Mouse (Mus musculus): ENCODE measurements around the gene 6430531B16Rik.
A peak's percentile ranks its signal among the peaks of the same experiment; 100 is the strongest.

Gene 6430531B16Rik

DNA sequence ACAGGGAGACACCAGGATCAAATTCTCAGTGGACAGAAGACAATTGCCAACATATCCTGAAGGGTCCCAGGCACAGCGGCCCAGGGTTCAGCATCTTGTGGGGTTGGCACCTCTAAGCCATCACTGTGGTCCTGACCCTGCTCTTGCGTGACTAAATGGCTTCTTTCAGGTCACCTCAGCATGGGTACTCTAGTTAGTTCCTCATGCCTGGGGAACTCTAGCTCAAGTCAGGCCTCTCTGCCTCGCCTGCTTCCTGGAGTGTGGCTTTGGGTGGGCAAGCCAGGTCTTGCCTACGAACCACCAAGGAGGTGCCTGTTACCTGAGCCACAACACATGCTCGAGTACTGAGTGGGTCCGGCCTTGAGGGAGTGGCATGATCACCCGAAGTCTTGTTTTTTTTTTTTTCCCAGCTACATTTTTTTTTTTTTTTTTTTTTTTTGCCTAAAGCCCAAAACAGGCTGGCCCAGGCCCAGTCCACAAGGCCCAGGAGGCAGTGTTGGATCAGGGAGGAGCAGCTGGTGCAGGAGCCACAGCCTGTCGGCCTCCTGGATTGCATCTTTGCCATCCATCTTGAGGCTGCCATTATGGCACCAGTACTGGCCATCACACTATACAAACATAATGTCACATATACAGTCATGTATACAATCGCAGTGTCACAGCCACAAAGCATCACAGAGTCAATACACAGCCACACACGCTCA is 8.2 kb downstream of the 6430531B16Rik start:
- peak in 1 of 2 experiments; percentile 31 for DNase-seq

DNA sequence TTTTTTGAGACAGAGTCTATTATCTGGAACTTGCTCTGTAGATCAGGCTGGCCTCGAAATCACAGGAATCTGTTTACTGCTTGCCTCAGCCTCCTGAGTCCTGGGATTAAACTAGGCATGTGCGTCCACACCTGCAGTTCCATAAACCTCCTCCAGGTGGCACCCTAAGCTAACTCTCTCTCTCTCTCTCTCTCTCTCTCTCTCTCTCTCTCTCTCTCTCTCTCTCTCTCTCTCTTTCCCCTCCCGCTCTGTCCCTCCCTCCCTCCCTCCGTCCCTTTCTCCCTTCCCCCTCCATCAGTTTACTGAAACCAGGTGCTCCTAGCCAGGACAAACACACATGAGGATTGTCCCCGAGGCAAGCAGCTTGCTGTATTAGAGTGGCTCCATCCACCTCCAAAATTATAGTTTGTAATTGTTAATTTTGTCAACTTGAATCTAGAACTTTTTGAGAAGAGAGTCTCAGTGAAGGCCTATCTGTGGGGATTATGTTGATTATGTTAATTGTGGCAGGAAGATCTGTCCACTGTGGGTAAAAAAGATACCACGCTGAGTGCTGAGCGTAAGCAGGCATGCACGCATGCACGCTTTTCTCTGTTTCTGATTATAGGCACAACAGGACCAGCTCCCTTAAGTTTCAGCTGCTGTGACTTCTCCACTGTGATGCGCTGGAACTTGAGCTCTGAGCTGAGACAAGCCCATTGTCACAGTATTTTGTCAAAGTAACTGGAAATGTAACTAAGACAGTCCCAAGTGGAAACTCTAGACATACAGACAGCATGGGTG is 9.0 kb downstream of the 6430531B16Rik start:
- DNase-seq = peak; percentile 94 to 97

- no peak for DNase-seq
Measured at GRCm38 (mm10) chr7:139968428-139968827, 10.1 kb downstream of the 6430531B16Rik start.

DNA sequence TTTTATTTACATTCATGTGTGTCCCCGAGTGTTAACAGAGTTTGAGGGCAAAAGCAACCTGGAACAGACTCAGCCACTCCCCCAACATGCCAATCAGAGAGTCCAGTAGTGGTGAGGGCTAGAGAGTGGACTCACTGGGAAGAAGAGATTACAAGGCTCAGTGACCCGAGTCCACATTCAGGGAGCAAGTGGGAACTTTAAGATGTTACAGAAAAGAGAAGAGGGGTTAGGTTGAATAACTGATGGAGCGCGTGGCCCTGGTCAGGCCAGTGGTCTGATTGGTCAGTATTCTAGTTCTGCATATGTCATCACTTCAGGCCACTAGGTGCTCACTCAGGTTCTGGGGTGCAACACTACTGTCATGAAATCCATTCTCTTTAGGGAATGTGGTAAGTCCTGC is 11.4 kb downstream of the 6430531B16Rik start:
- DNase-seq = no peak

- DNase-seq = peak in 1 of 2 experiments; percentile 22
Measured at GRCm38 (mm10) chr7:139963814-139964213, 14.7 kb downstream of the 6430531B16Rik start.

DNA sequence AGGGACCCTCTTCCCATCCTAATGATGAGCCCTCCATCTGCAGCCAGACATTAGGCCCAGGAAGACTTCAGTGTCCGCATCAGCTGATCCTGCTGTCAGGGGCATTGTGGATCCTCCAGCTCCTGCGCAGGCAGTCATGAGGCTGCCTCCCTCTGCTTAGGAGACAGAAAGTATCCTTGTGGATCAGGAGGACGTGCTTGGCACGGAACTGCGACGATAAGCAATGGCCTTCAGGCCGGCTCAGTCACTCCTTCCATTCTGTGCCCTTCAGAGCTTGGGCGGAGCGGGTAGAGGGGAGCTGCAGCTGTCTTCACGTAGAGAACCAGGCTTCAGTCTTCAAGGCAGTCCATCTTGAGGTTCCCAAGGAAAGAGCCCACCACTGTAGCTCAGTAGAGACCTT is 17.4 kb downstream of the 6430531B16Rik start:
- no peak for DNase-seq

DNA sequence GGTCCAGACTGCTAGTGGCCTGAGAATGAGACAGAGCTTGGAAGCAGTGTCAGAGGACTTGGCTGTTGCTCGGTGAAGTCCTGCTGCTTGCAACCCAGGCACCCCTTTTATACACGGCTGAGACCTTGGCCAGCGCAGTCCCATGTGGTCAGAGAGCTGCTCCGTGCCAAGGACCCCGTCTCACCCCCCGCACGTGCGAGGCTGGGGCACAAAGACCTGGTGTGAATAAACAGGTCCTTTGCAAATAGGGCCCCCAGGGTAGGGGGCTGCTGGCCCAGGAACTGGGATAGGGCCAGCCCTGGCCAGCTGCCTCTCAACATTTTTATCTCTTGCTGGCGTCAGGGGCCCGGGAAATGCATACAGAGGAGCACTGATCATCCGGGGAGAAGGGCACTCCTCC is 20.6 kb downstream of the 6430531B16Rik start:
- DNase-seq = peak in 1 of 2 experiments; percentile 43

DNA sequence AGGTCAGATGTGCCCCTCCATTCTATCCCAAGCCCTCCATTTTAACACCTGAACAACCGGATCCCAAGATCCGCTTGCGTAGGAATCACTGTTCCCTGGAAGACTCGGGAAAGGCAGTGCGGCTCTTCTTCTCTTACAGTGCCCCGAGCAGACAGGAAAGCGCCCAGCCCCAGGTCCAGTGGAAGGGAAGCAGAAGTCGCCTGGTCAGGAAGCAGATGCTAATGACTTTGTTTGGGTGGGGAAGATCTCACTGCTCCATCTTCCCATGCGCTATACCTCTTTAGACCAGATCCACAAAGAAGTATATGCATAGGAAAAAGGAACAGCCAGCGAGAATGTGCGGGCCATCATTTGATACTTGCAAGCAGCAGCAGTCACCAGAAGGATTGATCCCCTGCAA is 21.1 kb downstream of the 6430531B16Rik start:
- DNase-seq = no peak

DNA sequence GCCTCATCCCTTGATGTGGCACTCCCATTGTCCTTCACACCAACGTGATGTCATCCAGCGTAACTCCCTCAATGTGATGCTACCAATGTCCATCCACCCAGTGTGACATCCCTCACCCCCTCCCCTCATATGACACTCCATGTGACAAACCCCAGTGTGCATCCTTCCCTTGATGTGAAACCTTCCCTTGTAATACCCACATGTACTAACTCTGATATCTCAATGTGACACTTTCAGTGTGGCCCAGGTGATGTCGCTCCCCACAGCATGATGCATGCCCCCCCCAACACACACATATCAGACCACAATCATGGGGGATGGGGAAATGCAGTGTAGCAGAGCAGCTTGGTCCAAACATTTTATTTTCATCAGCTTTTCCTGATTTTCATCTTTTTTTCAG is 21.9 kb downstream of the 6430531B16Rik start:
- DNase-seq = no peak

- DNase-seq = no peak
Measured at GRCm38 (mm10) chr7:139955505-139955904, 23.1 kb downstream of the 6430531B16Rik start.

DNA sequence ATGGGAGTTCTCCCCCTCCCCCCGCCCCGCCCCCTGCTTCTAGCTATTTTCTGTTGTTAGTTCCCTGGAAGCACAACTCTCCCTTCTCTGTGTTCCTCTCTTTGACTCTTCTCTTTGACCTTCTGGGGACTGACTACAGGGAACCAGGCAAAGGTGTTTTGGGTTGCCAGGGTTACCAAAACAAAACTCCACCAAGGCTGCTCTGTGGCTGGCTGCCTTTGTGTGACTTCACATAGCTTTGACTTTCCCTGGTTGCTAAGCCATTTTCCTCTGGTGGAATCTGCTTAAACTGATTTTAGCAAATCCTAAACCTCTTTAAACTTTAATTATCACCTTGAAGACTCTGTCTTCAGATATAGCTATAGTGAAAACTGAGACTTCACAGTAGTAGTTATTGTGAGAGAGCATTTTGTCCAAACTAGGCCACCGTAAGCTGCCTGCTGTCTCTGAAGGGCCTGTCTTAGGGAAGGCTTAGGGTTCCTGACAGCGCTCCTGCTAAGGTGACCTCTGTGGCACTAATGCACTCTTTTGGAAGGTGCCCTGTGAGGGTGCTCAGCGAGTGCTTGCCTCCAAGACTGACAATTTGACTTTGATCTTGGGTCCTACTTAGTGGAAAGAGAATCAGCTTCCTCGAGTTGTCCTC is 26.4 kb downstream of the 6430531B16Rik start:
- DNase-seq = no peak

- no peak for DNase-seq
Measured at GRCm38 (mm10) chr7:139951079-139951478, 27.5 kb downstream of the 6430531B16Rik start.

DNA sequence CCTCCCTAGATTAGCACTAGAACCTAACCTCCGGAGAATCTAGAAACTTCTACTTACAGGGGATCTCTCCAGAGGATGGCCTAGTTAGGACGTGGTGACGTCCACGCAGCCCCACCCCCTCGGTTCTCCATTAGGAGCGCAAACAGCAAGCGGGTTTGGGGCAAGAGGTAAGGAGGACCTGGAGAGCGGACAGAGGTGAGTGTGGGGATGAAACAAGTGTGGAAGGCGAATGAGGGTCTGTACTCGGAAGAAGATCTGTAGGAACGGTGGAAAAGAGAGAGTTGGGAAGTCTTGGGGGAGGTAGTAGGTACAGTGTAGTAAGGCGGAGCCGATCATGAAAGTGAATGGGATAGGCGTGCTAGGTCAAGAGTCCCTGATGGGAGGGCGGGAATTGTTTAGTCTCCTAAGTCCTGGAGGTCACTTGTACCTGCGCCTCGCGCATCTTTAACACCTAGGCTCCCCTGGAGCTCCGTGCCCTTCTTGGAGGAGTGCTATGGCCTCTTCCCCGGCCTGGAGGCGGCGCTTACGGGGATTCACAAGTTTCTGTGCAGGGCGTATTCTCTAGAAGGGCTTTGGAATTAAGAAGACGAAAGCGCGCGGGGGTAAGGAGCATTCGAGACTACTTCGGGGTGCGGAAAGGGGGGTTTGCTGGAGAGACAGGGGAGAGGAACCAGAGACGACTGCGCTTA is 28.1 kb downstream of the 6430531B16Rik start:
- DNase-seq = peak in 1 of 2 experiments; percentile 35

- peak; percentile 33 to 39 for DNase-seq
Measured at GRCm38 (mm10) chr7:139949893-139950282, 28.7 kb downstream of the 6430531B16Rik start.

DNA sequence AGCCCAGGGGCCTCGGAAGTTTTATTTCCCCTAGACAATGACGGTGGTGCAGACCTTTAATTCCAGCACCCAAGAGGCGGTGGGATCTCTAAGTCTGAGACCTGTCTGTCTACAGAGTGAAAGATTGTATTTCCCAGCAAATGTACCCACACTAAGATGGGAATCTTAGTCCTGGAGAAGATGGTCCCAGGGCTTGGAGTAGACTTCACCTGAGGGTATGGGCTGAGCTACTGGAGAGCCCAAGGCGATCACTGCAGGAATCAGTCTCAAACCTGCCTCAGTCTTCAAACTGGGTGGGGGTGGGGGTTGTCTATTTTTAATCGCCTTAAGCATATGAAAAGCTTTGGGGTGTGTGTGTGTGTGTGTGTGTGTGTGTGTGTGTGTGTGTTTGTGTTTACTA is 32.5 kb downstream of the 6430531B16Rik start:
- no peak for DNase-seq

GRCm38 (mm10) chr7:139945516-139945915 is 33.0 kb downstream of the 6430531B16Rik start:
- DNase-seq = no peak

DNA sequence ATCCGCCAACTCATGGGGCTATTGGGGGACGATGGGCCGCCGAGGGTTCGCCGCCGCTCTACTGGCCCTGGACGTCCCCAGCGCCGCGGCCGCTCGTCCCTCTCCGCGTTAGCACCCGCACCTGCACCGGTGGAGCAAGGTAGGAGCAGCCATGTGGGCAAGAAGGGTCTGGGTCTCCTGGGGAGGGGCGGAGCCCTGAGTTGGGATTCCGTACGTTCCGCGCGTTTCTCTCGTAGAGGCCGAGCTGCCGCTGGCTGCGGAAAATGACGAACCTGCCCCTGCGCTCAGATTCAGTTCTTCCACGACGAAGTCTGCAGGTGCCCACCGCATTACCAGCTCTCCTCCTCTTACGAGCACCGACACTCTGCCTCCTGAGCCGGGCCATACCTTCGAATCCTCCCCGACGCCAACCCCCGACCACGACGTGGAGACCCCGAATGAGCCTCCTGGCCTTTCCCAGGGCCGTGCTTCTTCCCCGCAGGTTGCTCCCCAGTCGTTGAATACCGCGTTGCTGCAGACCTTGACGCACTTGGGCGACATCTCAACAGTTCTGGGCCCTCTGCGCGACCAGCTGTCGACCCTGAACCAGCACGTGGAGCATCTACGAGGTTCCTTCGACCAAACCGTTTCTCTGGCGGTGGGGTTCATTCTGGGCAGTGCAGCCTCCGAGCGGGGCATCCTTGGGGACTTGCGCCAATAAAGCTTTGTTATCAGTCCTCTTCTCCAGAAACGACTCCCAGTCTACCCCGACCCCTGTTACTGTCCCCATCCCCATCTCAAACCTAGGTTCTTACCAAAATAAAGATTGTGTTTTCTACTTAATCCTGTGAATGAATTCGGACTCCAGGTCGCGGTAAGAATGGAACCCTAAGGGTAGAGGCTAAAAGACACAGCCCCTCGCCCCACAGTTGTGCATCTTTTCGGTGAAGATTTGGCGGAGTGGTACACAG is 34.0 kb downstream of the 6430531B16Rik start:
- no peak for DNase-seq

DNA sequence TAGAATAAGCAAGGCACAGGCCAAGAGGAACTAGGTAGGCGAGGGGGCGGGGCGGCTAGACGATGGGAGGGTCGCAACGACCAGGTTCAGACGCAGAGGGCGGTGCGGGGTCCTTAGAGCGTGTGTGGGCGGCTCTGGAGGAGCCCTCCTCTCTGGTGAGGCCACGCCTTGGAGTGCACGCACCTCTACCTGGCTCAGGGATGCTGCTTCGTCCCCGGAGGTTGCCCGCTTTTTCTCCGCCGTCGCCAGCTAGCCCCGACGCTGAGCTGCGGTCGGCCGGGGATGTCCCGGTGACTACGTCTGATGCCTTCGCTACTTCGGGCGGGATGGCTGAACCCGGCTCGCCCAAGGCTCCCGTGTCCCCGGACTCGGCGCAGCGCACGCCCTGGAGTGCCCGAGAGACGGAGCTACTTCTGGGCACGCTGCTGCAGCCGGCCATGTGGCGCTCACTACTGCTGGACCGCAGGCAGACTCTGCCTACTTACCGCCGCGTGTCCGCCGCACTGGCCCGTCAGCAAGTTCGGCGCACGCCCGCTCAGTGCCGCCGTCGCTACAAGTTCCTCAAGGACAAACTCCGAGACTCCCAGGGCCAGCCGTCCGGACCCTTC is 34.8 kb downstream of the 6430531B16Rik start, which contains the start of gene Utf1:
TSS of gene Utf1 (plus strand) at position 116 of the 608 bp plus-strand sequence.
- DNase-seq = peak; percentile 43 to 50

GRCm38 (mm10) chr7:139940476-139941209 is 37.9 kb downstream of the 6430531B16Rik start:
- DNase-seq = no peak

DNA sequence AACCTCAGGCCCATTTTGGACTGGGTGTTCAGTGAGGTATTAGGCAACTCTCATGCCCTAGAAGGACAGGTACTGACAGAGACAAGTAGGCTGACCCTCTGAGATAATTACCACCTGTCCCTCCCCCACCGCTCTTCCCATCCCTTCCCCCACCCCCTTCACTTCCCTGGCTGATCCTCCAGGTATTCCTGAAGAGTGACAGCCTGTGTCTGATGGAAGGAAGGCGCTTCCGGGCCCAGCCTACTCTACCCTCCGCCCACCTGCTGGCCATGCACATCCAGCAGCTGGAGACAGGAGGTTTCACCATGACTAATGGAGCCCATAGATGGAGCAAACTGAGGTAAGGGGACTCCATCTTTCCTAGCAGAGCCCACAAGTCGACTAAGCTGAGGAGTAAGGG is 40.7 kb downstream of the 6430531B16Rik start:
- DNase-seq = no peak

- no peak for DNase-seq
Measured at GRCm38 (mm10) chr7:139937138-139937537, 41.4 kb downstream of the 6430531B16Rik start.

Measured in cerebellum, postnatal 10 days (tissue).